Mouse (Mus musculus) colon, adult 2 months (tissue): Measurements from ENCODE around the gene Cysltr2. TPM values are rescaled to one million over a fixed set of nuclear protein-coding genes. Genes with fewer than 3 reads are reported as not detected.

ENCODE experiments used
- polyA plus RNA-seq: library from polyadenylated mRNA; depleted of rRNA; stranded (reverse); fragments of >200 nt; gene quantifications from 2 replicates; pipeline ENCODE4 v1.2.3, GENCODE M21; 2012; rRNA removed

Cysltr2 gene
- polyA plus RNA-seq = 0.75 and 1.8 TPM in 2 replicates

DNA sequence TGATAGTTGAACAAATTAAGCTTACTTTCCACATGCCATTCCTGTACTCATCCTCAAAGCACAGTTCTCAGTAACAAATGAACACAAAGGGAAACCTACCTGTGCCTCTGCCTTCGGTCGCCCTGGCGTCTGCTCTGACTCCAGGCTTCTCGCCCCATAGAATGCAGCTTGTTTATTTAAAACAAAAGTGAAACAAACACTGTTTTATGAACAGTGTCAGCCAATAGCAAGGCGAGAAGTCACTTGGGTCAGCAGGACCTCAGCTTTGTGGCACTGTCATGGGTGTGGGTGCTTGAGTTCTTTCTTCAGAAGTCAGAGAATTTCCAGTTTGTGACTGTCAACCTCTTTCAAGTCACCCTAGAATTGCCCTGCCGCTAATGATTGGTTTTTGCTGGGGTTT lies at the start of gene Cysltr2:
Cysltr2 (minus strand) TSS at position 178 of the 400 bp plus-strand sequence.

Other genes with a start within 250 kb of the Cysltr2 start
- gene Rcbtb2, start 73.9 kb upstream of the Cysltr2 start, polyA plus RNA-seq = 15.8 and 16.7 TPM in 2 replicates
- gene Lpar6, start 188.8 kb upstream of the Cysltr2 start, polyA plus RNA-seq = 1.5 and 2.0 TPM in 2 replicates